Mouse (Mus musculus) embryonic facial prominence, embryonic 13.5 days (tissue): Measurements from ENCODE around the gene Mrpl1. TPM values are rescaled to one million over a fixed set of nuclear protein-coding genes. Genes with fewer than 3 reads are reported as not detected.

Experiments
- polyA plus RNA-seq: library from polyadenylated mRNA; unstranded; fragments of >200 nt; fragmentation: Nextera tagmentation; extraction: Ambion mirVana; gene quantifications from 2 replicates; pipeline ENCODE4 v1.2.1, GENCODE M21; 2015

Mrpl1 gene
- polyA plus RNA-seq, 1 experiment from 2014 or later, result 19.5 TPM

Other genes with a start within 250 kb of the Mrpl1 start
- 20.4 and 24.5 TPM in 2 replicates for gene Cnot6l, start 45.3 kb upstream of the Mrpl1 start, polyA plus RNA-seq
- gene Fras1, start 164.5 kb downstream of the Mrpl1 start, polyA plus RNA-seq, result 19.8 and 22.4 TPM in 2 replicates